Mouse (Mus musculus): ENCODE data around the gene Spaca3. TPM values are rescaled to one million over a fixed set of nuclear protein-coding genes. Genes with fewer than 3 reads are reported as not detected.
A peak's percentile ranks its signal among the peaks of the same experiment; 100 is the strongest.

The Spaca3 gene
- polyA plus RNA-seq (2012; rRNA removed) = 0.36 and 0.48 TPM in 2 replicates

GRCm38 (mm10) chr11:80858065-80858464 is at the start of gene Spaca3:
TSS of gene Spaca3 (plus strand) at chr11:80858365.
- no peak for DNase-seq (ENCODE audit: low read depth)

- no peak for DNase-seq (ENCODE audit: low read depth)
Observed at GRCm38 (mm10) chr11:80808551-80809070, 49.6 kb upstream of the Spaca3 start.

GRCm38 (mm10) chr11:80809666-80809992 is 48.5 kb upstream of the Spaca3 start:
- no peak for DNase-seq (ENCODE audit: low read depth)

- no peak for DNase-seq (ENCODE audit: low read depth)
Observed at GRCm38 (mm10) chr11:80809993-80810821, 48.0 kb upstream of the Spaca3 start, which contains the start of gene Tmem98. TSS of gene Tmem98 (plus strand) at chr11:80810175.

- no peak for DNase-seq (ENCODE audit: low read depth)
Observed at GRCm38 (mm10) chr11:80811156-80811555, 47.0 kb upstream of the Spaca3 start.

GRCm38 (mm10) chr11:80815354-80815753 is 42.8 kb upstream of the Spaca3 start:
- DNase-seq (ENCODE audit: low read depth) = no peak

GRCm38 (mm10) chr11:80818060-80818697 is 40.0 kb upstream of the Spaca3 start:
- DNase-seq (ENCODE audit: low read depth) = no peak

- no peak for DNase-seq (ENCODE audit: low read depth)
Observed at GRCm38 (mm10) chr11:80820085-80820484, 38.1 kb upstream of the Spaca3 start.

GRCm38 (mm10) chr11:80821296-80821695 is 36.9 kb upstream of the Spaca3 start:
- no peak for DNase-seq (ENCODE audit: low read depth)

GRCm38 (mm10) chr11:80821794-80822193 is 36.4 kb upstream of the Spaca3 start:
- DNase-seq (ENCODE audit: low read depth) = no peak

GRCm38 (mm10) chr11:80835395-80835794 is 22.8 kb upstream of the Spaca3 start:
- no peak for DNase-seq (ENCODE audit: low read depth)

GRCm38 (mm10) chr11:80835841-80836240 is 22.3 kb upstream of the Spaca3 start:
- no peak for DNase-seq (ENCODE audit: low read depth)

- no peak for DNase-seq (ENCODE audit: low read depth)
Observed at GRCm38 (mm10) chr11:80838724-80839123, 19.4 kb upstream of the Spaca3 start.

GRCm38 (mm10) chr11:80843435-80843834 is 14.7 kb upstream of the Spaca3 start:
- DNase-seq (ENCODE audit: low read depth) = no peak

GRCm38 (mm10) chr11:80845486-80845885 is 12.7 kb upstream of the Spaca3 start:
- no peak for DNase-seq (ENCODE audit: low read depth)

- DNase-seq (ENCODE audit: low read depth) = peak; percentile 14
Observed at GRCm38 (mm10) chr11:80846115-80846514, 12.1 kb upstream of the Spaca3 start.

GRCm38 (mm10) chr11:80848131-80848530 is 10.0 kb upstream of the Spaca3 start:
- DNase-seq (ENCODE audit: low read depth) = no peak

- DNase-seq (ENCODE audit: low read depth) = no peak
Observed at GRCm38 (mm10) chr11:80851859-80852258, 6.3 kb upstream of the Spaca3 start.

GRCm38 (mm10) chr11:80853014-80853413 is 5.2 kb upstream of the Spaca3 start:
- no peak for DNase-seq (ENCODE audit: low read depth)

GRCm38 (mm10) chr11:80854430-80854829 is 3.7 kb upstream of the Spaca3 start:
- no peak for DNase-seq (ENCODE audit: low read depth)

GRCm38 (mm10) chr11:80854908-80855307 is 3.3 kb upstream of the Spaca3 start:
- no peak for DNase-seq (ENCODE audit: low read depth)

- DNase-seq (ENCODE audit: low read depth) = no peak
Observed at GRCm38 (mm10) chr11:80856827-80857226, 1.3 kb upstream of the Spaca3 start.

GRCm38 (mm10) chr11:80862941-80863340 is 4.8 kb downstream of the Spaca3 start:
- DNase-seq (ENCODE audit: low read depth) = no peak

Data from gonadal fat pad, adult 2 months (tissue).